14 mouse cellular contexts compared by ENCODE assay signal in genomic region chr9:68805776-68806175, GRCm38 (mm10).
DNase-seq lines count a peak whose midpoint lies in the region; ATAC-seq and TF ChIP-seq lines count a peak whose summit lies in the region.
"Had no signal": no experiment of that assay in that cellular context is flagged by ENCODE, and none has a peak within 500 bp of the region (broad histone marks: within the 10 kb centered on the region; RNA-seq: fewer than 3 reads in every experiment).

No protein-coding gene starts in this region.

- no peaks in the 10 kb centered on the region for H3K36me3 ChIP-seq in heart, embryonic 10.5 days
- no peaks in the 10 kb centered on the region for H3K36me3 ChIP-seq in hindbrain, embryonic 15.5 days
- no peaks in the 10 kb centered on the region for H3K36me3 ChIP-seq in hindbrain, embryonic 10.5 days
- no peaks in the 10 kb centered on the region for H3K36me3 ChIP-seq in embryonic facial prominence, embryonic 14.5 days (ENCODE audit: control insufficient read depth, insufficient read depth, low read length)
- H3K36me3 ChIP-seq in intestine, postnatal 0 days (ENCODE audit: control insufficient read depth, insufficient read depth) = no peaks in the 10 kb centered on the region
- H3K36me3 ChIP-seq: embryonic facial prominence, embryonic 15.5 days; intestine, embryonic 15.5 days; limb, embryonic 15.5 days had no signal

- TF ChIP-seq CTCF in brain, embryonic 14.5 days (IDR thresholded peaks at IDR 0.05; ENCODE audit: borderline replicate concordance, extremely low read depth, insufficient read depth, insufficient read length) = no peak
- TF ChIP-seq CTCF in intestine, postnatal 0 days (IDR thresholded peaks at IDR 0.05; ENCODE audit: low read depth) = no peak

- H3K9ac ChIP-seq in hindbrain, embryonic 15.5 days = no peak overlapping the region
- H3K9ac ChIP-seq in embryonic facial prominence, embryonic 14.5 days (ENCODE audit: low read depth, low read length) = no peak overlapping the region
- no peak overlapping the region for H3K9ac ChIP-seq in intestine, postnatal 0 days (ENCODE audit: low read depth, low read length)
- H3K9ac ChIP-seq: embryonic facial prominence, embryonic 15.5 days; intestine, embryonic 15.5 days; limb, embryonic 15.5 days had no signal

- peaks cover 31% of the 10 kb centered on the region for H3K4me1 ChIP-seq in heart, embryonic 10.5 days
- peaks cover 21% of the 10 kb centered on the region for H3K4me1 ChIP-seq in hindbrain, embryonic 15.5 days (replicated peaks)
- 0 out of 2 replicates have a peak, but pooled peaks cover 7% of the 10 kb centered on the region for H3K4me1 ChIP-seq in hindbrain, embryonic 10.5 days (replicated peaks)
- H3K4me1 ChIP-seq in embryonic facial prominence, embryonic 14.5 days (ENCODE audit: control insufficient read depth, insufficient read depth, low read length) = no peaks in the 10 kb centered on the region; the same call in 1 of the 2 replicates
- H3K4me1 ChIP-seq in intestine, postnatal 0 days (replicated peaks; ENCODE audit: control insufficient read depth, insufficient read depth, low read length) = no peaks in the 10 kb centered on the region

- DNase-seq in heart, embryonic 10.5 days (ENCODE audit: low spot score) = no peak
- no peak for DNase-seq in heart, postnatal 10 days
- no peak for DNase-seq in hindbrain, embryonic 10.5 days (ENCODE audit: low spot score)
- DNase-seq in brain, embryonic 14.5 days (ENCODE audit: low read depth) = peak; percentile 54
- peak; percentile 67 for DNase-seq in embryonic facial prominence, embryonic 14.5 days (ENCODE audit: low spot score)
- DNase-seq in frontal cortex, postnatal 25 days (ENCODE audit: low spot score in 2 of 2) = no peak
- DNase-seq: adrenal gland, adult 8-10 months; B cell, adult 2 months; cerebellum, adult 9-10 months had no signal

- intact Hi-C loops in heart, postnatal 10 days (cut with DNase I) = no loop called here

- 48% methylated on average over 5 of the region's 5 CpGs for WGBS in heart, embryonic 10.5 days
- 57% methylated on average over 5 of the region's 5 CpGs for WGBS in hindbrain, embryonic 15.5 days
- WGBS in hindbrain, embryonic 10.5 days = 67% methylated on average over 5 of the region's 5 CpGs
- WGBS in embryonic facial prominence, embryonic 14.5 days = 30% methylated on average over 5 of the region's 5 CpGs
- 47% methylated on average over 5 of the region's 5 CpGs for WGBS in intestine, postnatal 0 days

- H3K27me3 ChIP-seq in heart, embryonic 10.5 days (ENCODE audit: insufficient read depth, poor library complexity, severe bottlenecking) = no peaks in the 10 kb centered on the region
- no peaks in the 10 kb centered on the region for H3K27me3 ChIP-seq in hindbrain, embryonic 15.5 days
- H3K27me3 ChIP-seq in hindbrain, embryonic 10.5 days (ENCODE audit: insufficient read depth, poor library complexity, severe bottlenecking) = no peaks in the 10 kb centered on the region
- no peaks in the 10 kb centered on the region for H3K27me3 ChIP-seq in embryonic facial prominence, embryonic 14.5 days (replicated peaks; ENCODE audit: control insufficient read depth, insufficient read depth, low read length)
- no peaks in the 10 kb centered on the region for H3K27me3 ChIP-seq in intestine, postnatal 0 days (replicated peaks; ENCODE audit: control insufficient read depth, insufficient read depth, low read length)
- H3K27me3 ChIP-seq: embryonic facial prominence, embryonic 15.5 days; intestine, embryonic 15.5 days; limb, embryonic 15.5 days had no signal

- H3K4me2 ChIP-seq in hindbrain, embryonic 15.5 days = no peak overlapping the region
- no peak overlapping the region; the same call in 1 of the 2 replicates for H3K4me2 ChIP-seq in embryonic facial prominence, embryonic 14.5 days (ENCODE audit: low read depth, low read length)
- H3K4me2 ChIP-seq in intestine, postnatal 0 days (replicated peaks; ENCODE audit: low read depth) = no peak overlapping the region
- H3K4me2 ChIP-seq: embryonic facial prominence, embryonic 15.5 days; intestine, embryonic 15.5 days; limb, embryonic 15.5 days had no signal

- H3K9me3 ChIP-seq in heart, embryonic 10.5 days = no peaks in the 10 kb centered on the region
- H3K9me3 ChIP-seq in hindbrain, embryonic 15.5 days = no peaks in the 10 kb centered on the region
- H3K9me3 ChIP-seq in hindbrain, embryonic 10.5 days = no peaks in the 10 kb centered on the region
- no peaks in the 10 kb centered on the region for H3K9me3 ChIP-seq in embryonic facial prominence, embryonic 14.5 days (ENCODE audit: control insufficient read depth, low read length)
- H3K9me3 ChIP-seq in intestine, postnatal 0 days (ENCODE audit: control insufficient read depth) = no peaks in the 10 kb centered on the region
- H3K9me3 ChIP-seq: embryonic facial prominence, embryonic 15.5 days; intestine, embryonic 15.5 days; limb, embryonic 15.5 days had no signal

- ATAC-seq in hindbrain, embryonic 15.5 days (ENCODE audit: low FRiP score, low read depth) = 0 out of 2 replicates have a peak, but pooled peaks have one; percentile 11
- 0 out of 2 replicates have a peak, but pooled peaks have one; percentile 15 for ATAC-seq in embryonic facial prominence, embryonic 14.5 days (ENCODE audit: low read depth)
- no peak for ATAC-seq in intestine, postnatal 0 days
- ATAC-seq: intestine, embryonic 15.5 days had no signal

- TF ChIP-seq POLR2A in brain, embryonic 14.5 days (IDR thresholded peaks at IDR 0.05; ENCODE audit: borderline replicate concordance, extremely low read depth, insufficient read depth, insufficient read length, poor library complexity, severe bottlenecking) = no peak

- peak overlapping the region; percentile 26 for H3K27ac ChIP-seq in heart, embryonic 10.5 days
- peak overlapping the region; percentile 25; the same call in 1 of the 2 replicates for H3K27ac ChIP-seq in hindbrain, embryonic 15.5 days (replicated peaks)
- H3K27ac ChIP-seq in hindbrain, embryonic 10.5 days = no peak overlapping the region; the same call in 1 of the 2 replicates
- no peak overlapping the region for H3K27ac ChIP-seq in embryonic facial prominence, embryonic 14.5 days (replicated peaks; ENCODE audit: low read depth, low read length)
- H3K27ac ChIP-seq in intestine, postnatal 0 days (ENCODE audit: low read depth, low read length) = no peak overlapping the region
- H3K27ac ChIP-seq: embryonic facial prominence, embryonic 15.5 days; intestine, embryonic 15.5 days; limb, embryonic 15.5 days had no signal

- peak overlapping the region; percentile 27; the same call in 1 of the 2 replicates for H3K4me3 ChIP-seq in heart, embryonic 10.5 days
- H3K4me3 ChIP-seq in hindbrain, embryonic 15.5 days = no peak overlapping the region
- no peak overlapping the region for H3K4me3 ChIP-seq in hindbrain, embryonic 10.5 days
- no peak overlapping the region for H3K4me3 ChIP-seq in embryonic facial prominence, embryonic 14.5 days (ENCODE audit: low read depth, low read length)
- H3K4me3 ChIP-seq in intestine, postnatal 0 days (ENCODE audit: low read depth, low read length) = no peak overlapping the region
- H3K4me3 ChIP-seq: embryonic facial prominence, embryonic 15.5 days; intestine, embryonic 15.5 days; limb, embryonic 15.5 days had no signal

Comparison
In these comparisons a context has a peak if more than half of its experiments do, and no peak if none do; other contexts are left out.
1. H3K27ac ChIP-seq: peak in heart, embryonic 10.5 days (single experiment) and hindbrain, embryonic 15.5 days (single experiment); none in hindbrain, embryonic 10.5 days (single experiment), embryonic facial prominence, embryonic 14.5 days (single experiment) and intestine, postnatal 0 days (single experiment).
2. DNase-seq: peak in brain, embryonic 14.5 days (single experiment) and embryonic facial prominence, embryonic 14.5 days (single experiment); none in heart, embryonic 10.5 days (single experiment), heart, postnatal 10 days (0 of 2), hindbrain, embryonic 10.5 days (single experiment) and frontal cortex, postnatal 25 days (0 of 2).